Mouse (Mus musculus): ENCODE measurements around the gene Taar7b.

Taar7b gene

DNA sequence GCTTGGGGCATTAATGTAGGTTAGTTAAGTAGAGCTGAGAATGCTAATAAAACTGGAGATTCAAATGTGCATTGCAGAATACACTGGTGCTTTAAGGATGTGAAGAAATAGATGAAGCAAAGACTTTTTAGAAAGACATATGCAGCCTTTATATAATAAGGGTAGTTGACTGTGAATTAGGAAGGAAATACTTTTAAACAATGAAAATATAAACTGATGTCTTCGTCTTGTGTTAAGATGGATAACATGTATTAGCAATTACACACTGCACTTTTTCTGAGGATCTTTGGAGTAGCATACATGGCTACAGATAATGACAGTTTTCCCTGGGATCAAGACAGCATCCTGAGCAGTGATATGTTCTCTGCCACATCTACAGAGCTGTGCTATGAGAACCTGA is at the start of gene Taar7b:
TSS of gene Taar7b (plus strand) at position 301 of the 400 bp plus-strand sequence.
- in situ Hi-C loops (cut with MseI, MboI): no loop called here

- in situ Hi-C loops (cut with MseI, MboI): no loop called here
Measured at GRCm38 (mm10) chr10:23951714-23952113, 48.0 kb upstream of the Taar7b start.

DNA sequence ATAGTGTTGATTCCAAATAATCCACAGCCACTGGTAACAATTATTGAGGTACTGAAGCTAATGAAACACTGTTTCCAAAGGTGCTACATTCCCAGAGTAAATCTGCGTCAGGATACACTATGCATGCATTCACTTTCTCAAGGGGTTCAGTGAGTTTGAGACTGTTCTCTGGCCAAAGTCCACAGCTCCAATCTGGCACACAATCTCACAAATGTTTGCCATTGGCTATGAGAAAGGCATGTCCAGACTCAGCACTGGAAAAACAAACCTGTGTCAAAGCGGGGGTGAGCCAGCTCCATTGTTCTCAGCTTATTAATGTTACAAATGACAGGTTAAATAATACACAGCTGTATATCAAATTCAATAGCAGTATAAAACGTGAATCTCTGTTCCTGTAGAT is 40.7 kb upstream of the Taar7b start:
- in situ Hi-C loops (cut with MseI, MboI): no loop called here

DNA sequence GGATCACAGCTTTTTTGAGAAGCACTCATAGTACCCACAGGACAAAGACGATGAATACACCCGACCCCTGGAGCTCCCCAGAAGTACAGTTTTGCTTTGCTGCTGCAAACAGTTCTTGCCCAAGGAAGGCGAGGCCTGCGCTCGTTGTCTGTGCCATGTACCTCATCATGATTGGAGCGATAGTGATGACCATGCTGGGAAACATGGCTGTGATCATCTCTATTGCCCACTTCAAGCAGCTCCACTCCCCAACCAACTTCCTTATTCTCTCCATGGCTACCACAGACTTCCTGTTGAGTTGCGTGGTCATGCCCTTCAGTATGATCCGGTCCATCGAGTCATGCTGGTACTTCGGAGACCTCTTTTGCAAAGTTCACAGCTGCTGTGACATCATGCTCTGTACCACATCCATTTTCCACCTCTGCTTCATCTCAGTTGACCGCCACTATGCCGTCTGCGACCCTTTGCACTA is 39.3 kb upstream of the Taar7b start, which contains the start of gene Taar4:
TSS of gene Taar4 (plus strand) at position 51 of the 472 bp plus-strand sequence.
- in situ Hi-C loops (cut with MseI, MboI): no loop called here

DNA sequence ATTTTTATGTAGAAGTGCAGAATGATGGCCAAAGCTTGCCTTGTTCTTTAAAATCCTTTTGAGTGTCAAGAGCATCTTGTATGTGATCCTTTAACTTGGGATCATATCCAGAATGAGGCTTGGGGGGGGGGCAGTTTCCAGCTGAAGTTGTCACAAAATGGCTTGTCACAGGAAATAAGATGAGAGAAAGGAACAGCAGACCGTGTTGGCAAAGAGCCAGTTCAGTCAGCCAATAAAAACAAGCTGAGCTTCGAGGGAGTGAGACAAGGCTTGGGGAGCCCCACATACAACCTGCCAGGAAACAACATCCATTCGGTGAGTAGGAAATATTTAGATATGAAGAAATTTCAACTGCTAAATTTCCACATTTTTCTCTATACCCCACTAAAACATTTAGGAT is 36.3 kb upstream of the Taar7b start:
- in situ Hi-C loops (cut with MseI, MboI): no loop called here

- in situ Hi-C loops (cut with MseI, MboI): no loop called here
Measured at GRCm38 (mm10) chr10:23964921-23965610, 34.7 kb upstream of the Taar7b start.

DNA sequence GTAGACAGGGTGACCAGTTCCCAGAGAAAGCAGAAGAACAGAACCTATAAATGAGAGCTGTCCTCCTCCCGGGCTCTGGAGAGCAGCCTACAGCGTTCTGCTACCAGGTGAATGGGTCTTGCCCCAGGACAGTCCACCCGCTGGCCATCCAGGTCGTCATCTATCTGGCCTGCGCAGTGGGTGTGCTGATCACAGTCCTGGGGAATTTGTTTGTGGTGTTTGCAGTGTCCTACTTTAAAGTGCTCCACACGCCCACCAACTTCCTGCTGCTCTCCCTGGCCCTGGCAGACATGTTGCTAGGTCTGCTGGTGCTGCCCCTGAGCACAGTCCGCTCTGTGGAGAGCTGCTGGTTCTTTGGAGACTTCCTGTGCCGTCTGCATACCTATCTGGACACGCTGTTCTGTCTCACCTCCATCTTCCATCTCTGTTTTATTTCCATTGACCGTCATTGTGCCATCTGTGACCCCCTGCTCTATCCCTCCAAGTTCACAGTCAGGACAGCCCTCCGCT is 29.0 kb upstream of the Taar7b start, which contains the start of gene Taar5:
TSS of gene Taar5 (plus strand) at position 51 of the 510 bp plus-strand sequence.
- in situ Hi-C loops (cut with MseI, MboI): loop anchor here in 1 of 2 experiments (10.0 kb wide), 1 partner anchor 144 kb away; no protein-coding TSS in a partner anchor

DNA sequence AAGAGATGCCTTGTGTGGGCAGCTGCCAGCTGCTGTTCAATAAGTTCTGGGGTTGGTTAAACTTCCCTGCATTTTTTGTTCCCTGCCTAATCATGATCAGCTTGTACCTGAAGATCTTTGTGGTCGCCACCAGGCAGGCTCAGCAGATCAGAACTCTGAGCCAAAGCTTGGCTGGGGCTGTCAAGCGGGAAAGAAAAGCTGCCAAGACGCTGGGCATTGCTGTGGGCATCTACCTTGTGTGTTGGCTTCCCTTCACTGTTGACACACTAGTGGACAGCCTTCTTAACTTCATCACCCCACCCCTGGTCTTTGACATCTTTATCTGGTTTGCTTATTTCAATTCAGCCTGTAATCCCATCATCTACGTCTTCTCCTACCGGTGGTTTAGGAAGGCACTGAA is 28.5 kb upstream of the Taar7b start:
- in situ Hi-C loops (cut with MseI, MboI): loop anchor here in 1 of 2 experiments (10.0 kb wide), 1 partner anchor 144 kb away; no protein-coding TSS in a partner anchor

DNA sequence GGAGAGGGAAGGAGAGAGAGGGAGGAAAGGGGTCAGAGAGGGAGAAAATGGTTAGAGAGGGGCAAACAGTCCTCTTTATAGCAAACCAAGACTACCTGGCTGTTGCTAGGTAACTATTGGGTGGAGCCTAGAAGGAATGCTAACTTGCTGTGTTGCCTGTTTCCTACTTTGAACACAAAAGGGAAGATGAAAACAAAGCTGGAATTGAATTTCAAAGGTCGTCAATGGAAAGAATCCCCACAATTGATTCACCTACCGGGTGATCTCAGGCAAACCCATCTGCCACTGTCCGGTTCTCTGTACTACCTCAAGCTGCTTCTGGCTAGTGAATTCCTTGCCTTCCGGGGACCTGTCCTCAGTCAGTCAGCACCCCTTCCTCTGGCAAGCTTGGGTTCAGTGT is 21.8 kb upstream of the Taar7b start:
- in situ Hi-C loops (cut with MseI, MboI): loop anchor here in 1 of 2 experiments (5.0 to 10.0 kb wide), 2 partner anchors 99 to 137 kb away; partner anchors contain the start of gene Taar8a

GRCm38 (mm10) chr10:23978901-23979705 is 20.6 kb upstream of the Taar7b start:
- in situ Hi-C loops (cut with MseI, MboI): loop anchor here in 1 of 2 experiments (5.0 to 10.0 kb wide), 2 partner anchors 98 to 136 kb away; partner anchors contain the start of gene Taar8a

- in situ Hi-C loops (cut with MseI, MboI): no loop called here
Measured at GRCm38 (mm10) chr10:23985546-23985945, 14.2 kb upstream of the Taar7b start, which contains the start of gene Taar6. TSS of gene Taar6 (minus strand) at chr10:23985646.

GRCm38 (mm10) chr10:23986419-23986818 is 13.3 kb upstream of the Taar7b start:
- in situ Hi-C loops (cut with MseI, MboI): no loop called here

- in situ Hi-C loops (cut with MseI, MboI): no loop called here
Measured at GRCm38 (mm10) chr10:23993381-23993780, 6.4 kb upstream of the Taar7b start, which contains the start of gene Taar7a. TSS of gene Taar7a (minus strand) at chr10:23993481.

GRCm38 (mm10) chr10:24006442-24006841 is 6.7 kb downstream of the Taar7b start:
- in situ Hi-C loops (cut with MseI, MboI): no loop called here

GRCm38 (mm10) chr10:24007034-24007433 is 7.3 kb downstream of the Taar7b start:
- in situ Hi-C loops (cut with MseI, MboI): no loop called here

DNA sequence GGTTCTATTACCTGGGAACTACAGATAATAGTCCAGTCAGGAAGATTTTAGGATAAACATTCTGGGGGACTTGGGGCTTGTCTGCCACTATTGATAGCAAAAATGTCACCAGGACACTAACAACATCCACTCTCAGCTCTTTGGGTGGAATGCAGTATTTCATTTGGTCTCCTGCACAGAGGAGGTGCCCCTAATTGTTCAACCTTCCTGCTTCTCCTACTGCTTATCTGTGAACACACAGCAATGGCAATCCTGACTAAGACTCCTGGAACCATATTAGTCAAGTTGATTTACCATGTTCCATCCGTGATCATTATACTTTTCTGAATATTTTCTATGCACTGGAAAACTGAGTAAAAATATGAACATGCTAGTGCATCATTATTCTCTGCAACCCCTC is 8.4 kb downstream of the Taar7b start:
- in situ Hi-C loops (cut with MseI, MboI): no loop called here

GRCm38 (mm10) chr10:24026922-24027321 is 27.2 kb downstream of the Taar7b start, which contains the start of gene Taar7d:
TSS of gene Taar7d (plus strand) at chr10:24027222.
- in situ Hi-C loops (cut with MseI, MboI): no loop called here

GRCm38 (mm10) chr10:24031347-24031746 is 31.6 kb downstream of the Taar7b start:
- in situ Hi-C loops (cut with MseI, MboI): no loop called here

- in situ Hi-C loops (cut with MseI, MboI): no loop called here
Measured at GRCm38 (mm10) chr10:24037314-24037713, 37.6 kb downstream of the Taar7b start, which contains the start of gene Taar7e. TSS of gene Taar7e (plus strand) at chr10:24037614.

- in situ Hi-C loops (cut with MseI, MboI): no loop called here
Measured at GRCm38 (mm10) chr10:24040120-24040869, 40.6 kb downstream of the Taar7b start.

DNA sequence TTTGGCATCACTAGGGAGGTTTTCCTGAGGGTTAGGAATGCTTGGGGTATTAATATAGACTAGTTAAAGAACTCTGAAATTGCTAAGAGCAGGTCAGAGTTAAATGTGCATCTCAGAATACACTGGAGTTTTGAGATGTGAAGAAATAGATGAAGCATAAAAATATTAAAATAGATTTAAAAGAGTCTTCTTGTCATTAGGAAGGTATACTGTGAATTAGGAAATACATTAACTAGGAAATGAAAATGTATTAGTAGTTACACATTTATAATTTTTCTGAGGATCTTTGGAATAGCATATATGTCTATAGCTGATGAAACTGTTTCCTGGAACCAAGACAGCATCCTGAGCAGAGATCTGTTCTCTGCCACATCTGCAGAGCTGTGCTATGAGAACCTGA is 49.5 kb downstream of the Taar7b start, which contains the start of gene Taar7f:
TSS of gene Taar7f (plus strand) at position 301 of the 400 bp plus-strand sequence.
- in situ Hi-C loops (cut with MseI, MboI): no loop called here

Measured in mouse trophoblast stem cell (cell line).